Mouse (Mus musculus): ENCODE data around the gene Atg14.

DNA sequence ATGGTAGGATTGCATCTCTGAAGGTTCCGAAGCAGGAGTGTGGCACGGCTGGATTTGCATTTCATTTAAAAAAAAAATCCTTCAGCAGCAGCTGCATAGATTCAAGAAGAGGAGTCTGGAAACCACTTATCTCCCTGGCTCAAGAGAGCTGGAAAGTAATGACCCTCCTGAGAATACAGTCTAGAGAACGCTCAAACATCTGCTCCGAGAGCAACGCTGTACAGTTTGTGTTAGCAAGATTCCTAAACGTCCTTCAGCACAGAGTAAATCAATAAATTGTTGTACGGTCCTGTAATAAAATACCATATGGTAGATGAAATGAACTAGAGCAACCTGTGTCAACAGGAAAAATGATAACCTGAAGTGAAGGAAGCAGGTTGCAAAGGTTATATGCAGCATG, 42.8 kb upstream of the Atg14 start:
- TF ChIP-seq POLR2A (IDR thresholded peaks at IDR 0.05; ENCODE audit: low read depth, low read length): no peak
- TF ChIP-seq EP300 (IDR thresholded peaks at IDR 0.05; ENCODE audit: low read length): no peak
- no peak for TF ChIP-seq JUND (conservative IDR thresholded peaks at IDR 0.05; ENCODE audit: low read depth, low read length)
- TF ChIP-seq CTCF (conservative IDR thresholded peaks at IDR 0.05 in 1 of 2, IDR thresholded peaks at IDR 0.05 in 1 of 2; ENCODE audit: low read depth in 2 of 2, low read length in 2 of 2): no peak
- TF ChIP-seq MEF2A (IDR thresholded peaks at IDR 0.05; ENCODE audit: borderline replicate concordance, low read depth, low read length): no peak
- no peak for TF ChIP-seq MAX (IDR thresholded peaks at IDR 0.05; ENCODE audit: low read length)
- TF ChIP-seq USF1 (IDR thresholded peaks at IDR 0.05; ENCODE audit: low read depth, low read length): no peak
- no peak for TF ChIP-seq TBP (conservative IDR thresholded peaks at IDR 0.05; ENCODE audit: low read depth, low read length)
- TF ChIP-seq CHD1 (IDR thresholded peaks at IDR 0.05; ENCODE audit: low read depth, low read length): no peak
- TF ChIP-seq NELFE (IDR thresholded peaks at IDR 0.05; ENCODE audit: low read depth, low read length): no peak
